Mouse (Mus musculus) layer of hippocampus, postnatal 36 days (tissue): ENCODE data around the gene R3hdm4. TPM values are rescaled to one million over a fixed set of nuclear protein-coding genes. Genes with fewer than 3 reads are reported as not detected.
"Not testable (repeated sequence)": the region's sequence is repeated elsewhere in the genome, so short reads cannot be mapped to it uniquely, and the experiment has no call there.

Experiments used
- DNase-seq, 2 experiments: peaks; one replicate each; pipeline ENCODE4 v3.0.0; 2022
- total RNA-seq, 2 experiments: library from RNA; stranded (reverse); gene quantifications; 2 replicates each; pipeline ENCODE4 v1.2.3; 2021

Gene R3hdm4
- total RNA-seq, result 100 to 1,000 TPM; 397 to 399 TPM

- no peak for DNase-seq
These were observed at the start of gene R3hdm4 for GRCm38 (mm10) chr10:79920958-79921535. TSS of gene R3hdm4 (minus strand) at chr10:79921208.

- DNase-seq, result no peak
These were observed 49.6 kb upstream of the R3hdm4 start, which contains the start of gene Grin3b for GRCm38 (mm10) chr10:79970415-79971182. TSS of gene Grin3b (plus strand) at chr10:79970715.

GRCm38 (mm10) chr10:79969124-79969568 is 48.1 kb upstream of the R3hdm4 start:
- no peak for DNase-seq

GRCm38 (mm10) chr10:79968181-79968580 is 47.2 kb upstream of the R3hdm4 start:
- no peak for DNase-seq

- no peak for DNase-seq
These were observed 45.9 kb upstream of the R3hdm4 start for GRCm38 (mm10) chr10:79966886-79967400.

- DNase-seq, result no peak
These were observed 44.3 kb upstream of the R3hdm4 start for GRCm38 (mm10) chr10:79965325-79965724.

GRCm38 (mm10) chr10:79964727-79965126 is 43.7 kb upstream of the R3hdm4 start:
- DNase-seq, result no peak

GRCm38 (mm10) chr10:79960671-79961294 is 39.8 kb upstream of the R3hdm4 start:
- no peak for DNase-seq

GRCm38 (mm10) chr10:79959847-79960601 is 39.0 kb upstream of the R3hdm4 start, which contains the start of gene Wdr18:
TSS of gene Wdr18 (plus strand) at chr10:79960152.
- DNase-seq, result peak; percentile 100

- not testable (repeated sequence) for DNase-seq
These were observed 38.4 kb upstream of the R3hdm4 start for GRCm38 (mm10) chr10:79959412-79959811.

- peak; percentile 68 to 69 for DNase-seq
These were observed 37.3 kb upstream of the R3hdm4 start for GRCm38 (mm10) chr10:79958140-79958816.

- DNase-seq, result no peak
These were observed 35.7 kb upstream of the R3hdm4 start for GRCm38 (mm10) chr10:79956643-79957154.

- no peak for DNase-seq
These were observed 34.7 kb upstream of the R3hdm4 start for GRCm38 (mm10) chr10:79955691-79956090.

- no peak for DNase-seq
These were observed 32.9 kb upstream of the R3hdm4 start for GRCm38 (mm10) chr10:79953946-79954345.

GRCm38 (mm10) chr10:79950661-79951060 is 29.7 kb upstream of the R3hdm4 start:
- no peak for DNase-seq

GRCm38 (mm10) chr10:79949873-79950272 is 28.9 kb upstream of the R3hdm4 start:
- no peak for DNase-seq

- no peak for DNase-seq
These were observed 26.5 kb upstream of the R3hdm4 start for GRCm38 (mm10) chr10:79947502-79947901.

- DNase-seq, result no peak
These were observed 25.8 kb upstream of the R3hdm4 start for GRCm38 (mm10) chr10:79946752-79947322.

GRCm38 (mm10) chr10:79945507-79946234 is 24.7 kb upstream of the R3hdm4 start:
- DNase-seq, result no peak

- DNase-seq, result no peak
These were observed 22.5 kb upstream of the R3hdm4 start for GRCm38 (mm10) chr10:79943471-79943901.
